Mouse (Mus musculus) liver, embryonic 18 days (tissue): Measurements from ENCODE around the gene Lgals9. TPM values are rescaled to one million over a fixed set of nuclear protein-coding genes. Genes with fewer than 3 reads are reported as not detected.

Experiments used
- polyA plus RNA-seq: library from polyadenylated mRNA; depleted of rRNA; stranded (reverse); fragments of >200 nt; gene quantifications from 2 replicates; pipeline ENCODE4 v1.2.3, GENCODE M21; 2012; rRNA removed

Lgals9 gene
- polyA plus RNA-seq, result 317 and 433 TPM in 2 replicates

DNA sequence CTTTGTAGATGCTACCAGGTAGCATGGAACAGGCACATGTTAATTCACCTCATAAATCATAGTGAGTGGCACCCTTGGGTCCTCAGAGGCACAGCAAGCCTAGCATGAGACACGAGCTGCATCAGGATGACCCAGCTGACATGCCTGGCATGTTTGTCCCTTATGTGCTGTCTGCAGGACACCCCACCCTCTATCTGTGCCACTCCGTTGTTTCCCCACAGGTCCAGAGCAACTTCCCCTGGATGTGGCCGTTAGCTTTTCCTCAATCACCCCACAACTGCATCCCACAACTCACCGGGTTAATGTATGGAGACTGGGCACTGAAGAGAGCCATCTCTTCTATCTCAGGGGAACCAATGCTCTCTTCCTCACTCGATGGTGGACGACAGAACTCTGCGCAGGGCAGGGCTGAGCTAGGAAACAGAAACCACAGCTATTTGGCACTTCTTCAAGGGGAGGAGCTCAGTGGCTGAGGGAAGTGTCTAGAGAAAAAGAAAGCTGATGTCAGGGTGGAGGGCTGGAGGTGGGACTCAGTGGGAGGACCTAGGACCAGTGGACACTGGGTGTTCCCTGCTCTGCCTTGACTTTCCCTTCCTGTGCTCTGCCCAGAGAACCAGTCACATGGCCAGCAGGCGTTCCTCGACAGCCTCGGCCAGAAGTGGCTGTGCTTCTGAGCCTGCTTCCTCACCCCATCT lies at the start of gene Lgals9:
TSS of gene Lgals9 (minus strand) at position 464 of the 695 bp plus-strand sequence.

DNA sequence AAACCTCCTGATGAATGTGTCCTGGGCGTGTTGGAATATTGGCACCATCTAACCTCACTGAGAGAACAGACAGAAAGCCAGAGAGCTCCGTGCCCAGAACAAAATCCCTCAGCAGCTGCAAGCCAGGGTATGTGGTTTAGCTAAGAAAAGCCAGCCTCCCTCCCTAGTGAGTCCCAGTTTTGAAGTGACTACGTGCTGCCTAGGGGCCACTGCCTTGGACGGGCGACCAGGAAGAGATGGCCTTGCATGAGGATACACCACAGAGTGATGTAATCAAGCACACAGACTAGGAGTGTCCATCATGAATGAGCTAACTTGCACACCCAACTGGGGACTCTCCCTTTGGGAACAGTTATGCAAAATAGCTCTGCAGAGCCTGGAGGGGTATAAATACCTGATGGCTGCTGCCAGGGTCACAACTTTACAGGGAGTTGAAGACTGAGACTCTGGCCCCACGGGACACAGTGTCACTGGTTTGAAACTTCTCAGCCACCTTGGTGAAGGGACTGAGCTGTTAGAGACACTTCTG lies 64.3 kb downstream of the Lgals9 start, which contains the start of gene Nos2:
TSS of gene Nos2 (plus strand) at position 377 of the 529 bp plus-strand sequence.

Other genes with a start within 250 kb of the Lgals9 start
- gene Ccnq, start 233.2 kb downstream of the Lgals9 start, polyA plus RNA-seq, result 15.7 and 17.5 TPM in 2 replicates
- 7.6 and 7.8 TPM in 2 replicates for gene Lyrm9, start 158.4 kb downstream of the Lgals9 start, polyA plus RNA-seq
- 0.02 and 0.03 TPM in 2 replicates for gene Nos2, start 64.2 kb downstream of the Lgals9 start, polyA plus RNA-seq
- gene Ksr1, start 161.5 kb upstream of the Lgals9 start, polyA plus RNA-seq, result 2.4 and 2.7 TPM in 2 replicates